Mouse (Mus musculus) ES-CJ7 (cell line): ENCODE data around the gene Fkbp2.

Experiments used
- DNase-seq: peaks from one replicate; pipeline ENCODE4 v3.0.0; 2011; ENCODE audit warnings: low read depth, low spot score

The Fkbp2 gene

DNA sequence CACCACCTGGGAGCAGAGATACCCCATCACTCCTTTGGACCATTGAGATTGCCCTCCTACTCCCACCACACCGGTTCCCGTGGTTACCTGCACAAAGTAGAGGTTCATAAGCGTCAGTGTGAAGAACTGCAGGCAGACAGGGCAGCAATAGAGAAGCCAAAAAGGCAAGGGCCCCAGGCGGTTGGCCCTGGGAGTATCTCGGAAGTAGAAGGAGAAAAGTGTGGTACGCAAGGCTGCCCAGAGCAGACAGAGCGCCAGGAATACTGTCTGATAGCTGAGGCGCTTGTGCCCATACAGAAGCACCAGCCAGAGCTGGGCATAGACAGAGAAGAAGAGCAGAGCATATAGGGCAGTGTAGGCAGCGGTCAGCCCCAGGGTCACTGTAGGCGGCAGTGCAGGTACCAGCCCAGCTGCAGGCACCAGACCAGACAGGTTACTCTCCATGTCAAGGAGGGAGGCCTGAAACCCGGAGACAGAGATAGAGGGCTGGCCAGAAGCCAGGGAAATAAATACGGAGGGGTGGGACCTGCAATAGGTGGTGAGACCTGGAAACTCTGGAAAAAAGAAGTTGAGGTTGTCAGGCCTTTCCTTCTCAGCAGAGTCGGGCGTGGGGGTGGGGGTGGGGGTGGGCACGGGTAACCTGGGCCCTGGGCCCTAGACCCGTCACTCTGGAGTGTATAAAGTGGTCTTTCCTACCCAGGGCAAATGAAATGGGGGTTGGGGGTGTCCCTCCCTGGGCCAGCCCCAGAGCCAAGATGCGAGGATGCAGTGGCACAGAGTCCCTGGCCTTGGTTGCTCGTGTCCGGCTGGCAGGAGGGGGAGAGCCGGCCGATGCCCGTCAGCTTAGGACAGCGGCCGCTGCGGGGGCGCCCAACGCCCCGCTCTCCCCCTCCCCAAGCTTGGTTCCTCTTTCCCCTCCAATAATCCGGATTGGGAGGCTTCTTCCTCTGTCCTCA lies 39.6 kb downstream of the Fkbp2 start:
- DNase-seq: no peak

DNA sequence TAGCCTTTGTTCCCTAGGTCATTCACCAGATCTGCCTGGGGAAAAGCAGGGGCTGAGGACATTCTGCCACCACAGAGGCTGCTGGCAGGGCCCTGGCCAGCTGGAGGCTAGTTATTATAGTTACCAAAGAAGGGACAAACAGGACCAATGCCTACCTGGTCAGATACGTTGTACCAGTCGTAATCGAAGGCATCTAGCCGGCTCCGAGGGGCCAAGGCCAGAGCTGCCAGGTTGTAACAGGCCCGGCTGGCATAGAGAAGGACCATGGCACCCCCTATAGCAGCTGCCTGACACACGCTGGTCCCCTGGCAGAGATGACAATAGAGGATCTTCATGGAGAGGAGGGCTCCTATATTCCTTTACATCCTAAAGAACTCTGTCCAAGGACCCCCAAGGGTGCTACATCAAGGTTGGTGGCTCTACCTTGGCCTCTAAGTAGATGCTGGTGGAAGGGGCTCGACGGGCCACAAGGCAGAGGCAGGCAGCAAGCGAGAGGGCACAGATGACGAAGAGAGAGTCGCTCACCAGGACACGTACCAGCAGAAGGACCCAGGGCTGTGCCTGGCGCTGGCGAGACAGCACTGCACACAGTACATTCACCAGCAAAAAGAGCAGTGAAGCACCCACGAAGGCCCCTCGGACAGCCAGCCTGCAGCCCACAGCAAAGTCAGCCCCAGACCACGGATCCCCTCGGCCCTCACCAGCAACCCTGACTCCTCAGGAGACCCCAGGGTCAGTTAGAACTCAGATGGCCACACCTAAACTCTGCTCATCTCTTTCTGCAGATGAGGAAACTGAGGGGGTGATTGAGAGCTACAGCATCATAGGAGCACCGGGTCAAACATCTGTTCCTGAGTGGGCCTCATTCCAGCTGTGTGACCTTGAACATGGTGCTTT lies 40.9 kb downstream of the Fkbp2 start:
- DNase-seq: no peak

- no peak for DNase-seq
These were observed 42.5 kb downstream of the Fkbp2 start for GRCm38 (mm10) chr19:6937541-6938465.

DNA sequence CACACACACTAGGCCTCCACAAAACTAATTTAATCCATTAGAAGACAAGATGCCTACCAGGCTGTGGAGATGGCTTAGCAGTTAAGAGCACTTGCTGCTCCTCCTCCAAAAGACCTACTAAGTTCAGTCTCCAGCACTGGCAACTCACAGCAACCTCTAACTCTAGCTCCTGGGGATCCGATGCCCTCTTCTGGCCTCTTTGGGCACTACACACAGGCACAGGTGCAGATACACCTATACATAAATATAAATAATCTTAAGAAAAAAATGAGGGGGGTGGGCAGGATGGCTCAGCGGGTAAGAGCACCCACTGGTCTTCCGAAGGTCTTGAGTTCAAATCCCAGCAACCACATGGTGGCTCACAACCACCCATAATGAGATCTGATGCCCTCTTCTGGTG lies 44.0 kb downstream of the Fkbp2 start:
- DNase-seq: peak; percentile 65

- no peak for DNase-seq
These were observed 45.9 kb downstream of the Fkbp2 start, which contains the start of gene Kcnk4 for GRCm38 (mm10) chr19:6934195-6934977. Gene Kcnk4, minus strand, starts transcription at chr19:6934515.

DNA sequence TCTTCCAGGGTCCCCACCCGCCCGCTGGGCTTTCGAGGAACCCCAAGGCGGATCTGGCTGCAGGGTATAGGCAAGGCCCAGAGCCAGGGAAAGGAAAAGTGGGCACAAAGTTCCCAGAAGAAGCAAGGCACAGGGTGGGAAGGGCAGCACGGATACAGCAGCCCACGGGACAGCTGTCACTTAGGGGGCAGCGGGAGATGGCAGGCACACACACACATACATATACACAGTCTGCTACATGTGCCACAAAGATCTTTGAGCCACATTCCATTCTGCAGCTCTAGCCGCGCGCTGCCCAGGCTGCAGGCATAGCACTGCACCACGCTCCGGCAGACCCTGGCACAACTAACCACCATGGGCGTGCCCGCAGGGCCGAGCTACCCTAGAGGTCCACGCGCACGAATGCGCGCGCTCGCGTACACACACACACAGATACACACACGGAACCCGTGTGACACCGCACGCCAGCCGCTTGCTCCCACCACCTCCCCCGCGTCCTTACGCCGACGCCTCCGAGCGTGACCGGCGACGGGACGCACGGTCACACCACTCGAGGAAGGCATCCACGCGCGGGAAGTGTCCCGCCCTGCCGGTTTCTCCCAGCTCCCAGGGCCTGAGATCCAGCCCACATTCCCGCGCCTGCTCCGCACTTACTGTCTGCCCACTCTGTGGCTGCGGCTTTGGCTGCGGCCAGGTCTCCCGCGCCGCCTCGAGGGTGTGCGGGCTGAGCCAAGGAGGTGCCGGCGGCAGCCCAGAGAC lies 46.7 kb downstream of the Fkbp2 start:
- DNase-seq: no peak

GRCm38 (mm10) chr19:6933102-6933435 lies 47.2 kb downstream of the Fkbp2 start:
- DNase-seq: no peak

DNA sequence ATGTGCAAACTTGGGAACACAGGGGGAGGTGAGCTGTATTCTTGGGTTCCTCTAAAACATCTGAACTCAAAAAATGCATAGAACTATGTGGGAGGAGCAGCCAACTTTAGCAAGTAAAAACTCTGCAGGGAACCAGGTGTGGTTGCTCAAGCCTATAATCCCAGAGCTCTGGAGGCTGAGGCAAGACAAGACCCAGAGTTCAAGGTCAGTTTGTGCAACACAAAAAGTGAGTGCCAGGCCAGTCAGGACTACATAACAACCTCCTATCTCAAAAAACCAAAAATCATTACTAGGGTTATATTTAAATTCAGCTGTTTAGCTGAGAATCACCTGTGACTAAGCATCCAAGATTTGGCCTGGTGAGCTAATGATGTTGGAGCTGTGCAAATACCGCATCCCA lies 48.3 kb downstream of the Fkbp2 start:
- DNase-seq: no peak

- DNase-seq: no peak
These were observed 49.3 kb downstream of the Fkbp2 start for GRCm38 (mm10) chr19:6931002-6931401.

GRCm38 (mm10) chr19:6928080-6928479 lies 52.2 kb downstream of the Fkbp2 start:
- no peak for DNase-seq
